Comparison of ENCODE assay signal across 8 mouse cellular contexts in genomic region chr4:124710776-124711291, GRCm38 (mm10). TPM values are rescaled to one million over a fixed set of nuclear protein-coding genes. Genes with fewer than 3 reads are reported as not detected.
DNase-seq lines count a peak whose midpoint lies in the region; ATAC-seq lines count a peak whose summit lies in the region.

No protein-coding gene starts in this region.

- peaks cover 61% of the 10 kb centered on the region for H3K4me1 ChIP-seq in forebrain, embryonic 10.5 days
- peaks cover 32% of the 10 kb centered on the region for H3K4me1 ChIP-seq in forebrain, embryonic 12.5 days
- peaks cover 45% of the 10 kb centered on the region for H3K4me1 ChIP-seq in heart, embryonic 13.5 days
- peaks cover 50% of the 10 kb centered on the region for H3K4me1 ChIP-seq in limb, embryonic 12.5 days (replicated peaks)

- 0 out of 2 replicates have a peak overlapping the region, but pooled peaks have one; percentile 7 for H3K27ac ChIP-seq in forebrain, embryonic 10.5 days
- no peak overlapping the region for H3K27ac ChIP-seq in forebrain, embryonic 12.5 days
- no peak overlapping the region for H3K27ac ChIP-seq in heart, embryonic 13.5 days (replicated peaks)
- peak overlapping the region; percentile 98; the same call in 1 of the 2 replicates for H3K27ac ChIP-seq in limb, embryonic 12.5 days

- 12% methylated on average over 5 of the region's 5 CpGs for WGBS in forebrain, embryonic 10.5 days
- WGBS in forebrain, embryonic 12.5 days, result 7% methylated on average over 5 of the region's 5 CpGs
- 4% methylated on average over 5 of the region's 5 CpGs for WGBS in heart, embryonic 13.5 days
- 12% methylated on average over 5 of the region's 5 CpGs for WGBS in limb, embryonic 12.5 days

- peaks cover 21% of the 10 kb centered on the region for H3K27me3 ChIP-seq in forebrain, embryonic 10.5 days (ENCODE audit: poor library complexity, severe bottlenecking)
- peaks cover 21% of the 10 kb centered on the region for H3K27me3 ChIP-seq in forebrain, embryonic 12.5 days
- no peaks in the 10 kb centered on the region for H3K27me3 ChIP-seq in heart, embryonic 13.5 days (replicated peaks)
- H3K27me3 ChIP-seq in limb, embryonic 12.5 days, result no peaks in the 10 kb centered on the region

- no peaks in the 10 kb centered on the region for H3K9me3 ChIP-seq in forebrain, embryonic 10.5 days
- H3K9me3 ChIP-seq in forebrain, embryonic 12.5 days, result no peaks in the 10 kb centered on the region
- no peaks in the 10 kb centered on the region for H3K9me3 ChIP-seq in heart, embryonic 13.5 days
- H3K9me3 ChIP-seq in limb, embryonic 12.5 days, result no peaks in the 10 kb centered on the region

- peak; percentile 42 for DNase-seq in forebrain, embryonic 10.5 days (ENCODE audit: extremely low spot score, low spot score)
- DNase-seq in urinary bladder, postnatal 14 days (ENCODE audit: low spot score), result peak; percentile 40
- no peak for DNase-seq in urinary bladder, postnatal 4 days (ENCODE audit: low spot score in 2 of 2)
- no peak for DNase-seq in ovary, postnatal 36 days (ENCODE audit: low spot score)

- no peak overlapping the region for H3K9ac ChIP-seq in forebrain, embryonic 12.5 days
- 0 out of 2 replicates have a peak overlapping the region, but pooled peaks have one; percentile 79 for H3K9ac ChIP-seq in heart, embryonic 13.5 days
- no peak overlapping the region for H3K9ac ChIP-seq in limb, embryonic 12.5 days (replicated peaks)

- ATAC-seq in forebrain, embryonic 12.5 days (ENCODE audit: low FRiP score), result no peak
- no peak for ATAC-seq in heart, embryonic 13.5 days (ENCODE audit: extremely low read depth, insufficient number of reproducible peaks, low FRiP score, low TSS enrichment)
- no peak for ATAC-seq in limb, embryonic 12.5 days (ENCODE audit: insufficient number of reproducible peaks, insufficient read depth, low FRiP score, low TSS enrichment, low read depth)
- 0 out of 2 replicates have a peak, but pooled peaks have one; percentile 21 for ATAC-seq in monocyte, adult 5-6 weeks (replicated peaks; ENCODE audit: insufficient number of reproducible peaks, low FRiP score, low TSS enrichment, poor library complexity, severe bottlenecking)

- H3K36me3 ChIP-seq in forebrain, embryonic 10.5 days (replicated peaks), result peaks cover 21% of the 10 kb centered on the region
- H3K36me3 ChIP-seq in forebrain, embryonic 12.5 days (replicated peaks), result peaks cover under 1% of the 10 kb centered on the region
- H3K36me3 ChIP-seq in heart, embryonic 13.5 days, result peaks cover 22% of the 10 kb centered on the region
- H3K36me3 ChIP-seq in limb, embryonic 12.5 days, result peaks cover 23% of the 10 kb centered on the region

- no peak overlapping the region for H3K4me2 ChIP-seq in forebrain, embryonic 12.5 days
- peak overlapping the region; percentile 79 for H3K4me2 ChIP-seq in heart, embryonic 13.5 days
- H3K4me2 ChIP-seq in limb, embryonic 12.5 days, result peak overlapping the region; percentile 56

- no peak overlapping the region for H3K4me3 ChIP-seq in forebrain, embryonic 10.5 days
- H3K4me3 ChIP-seq in forebrain, embryonic 12.5 days (replicated peaks), result no peak overlapping the region
- H3K4me3 ChIP-seq in heart, embryonic 13.5 days, result no peak overlapping the region
- H3K4me3 ChIP-seq in limb, embryonic 12.5 days (replicated peaks), result no peak overlapping the region

RNA-seq across cellular contexts. Expression of gene Sf3a3, which starts 3.7 kb away (rescaled TPM):
- polyA plus RNA-seq in forebrain, embryonic 10.5 days (2016; fragmentation: Nextera tagmentation; extraction: Ambion mirVana), result 260 and 269 TPM in 2 replicates
- 203 and 204 TPM in 2 replicates for polyA plus RNA-seq in forebrain, embryonic 12.5 days (2016; fragmentation: Nextera tagmentation; extraction: Ambion mirVana)
- polyA plus RNA-seq in heart, embryonic 13.5 days (2015; fragmentation: Nextera tagmentation; extraction: Ambion mirVana), result 92.4 and 96.2 TPM in 2 replicates
- 221 and 223 TPM in 2 replicates for polyA plus RNA-seq in limb, embryonic 12.5 days (2016; fragmentation: Nextera tagmentation; extraction: Ambion mirVana)
- 67.5 to 99.3 TPM (median 98.8 TPM) in 3 replicates for total RNA-seq in monocyte, adult 5-6 weeks (2017)

RNA-seq across cellular contexts. Expression of gene Fhl3, which starts 10.3 kb away (rescaled TPM):
- 5.5 and 8.7 TPM in 2 replicates for polyA plus RNA-seq in forebrain, embryonic 10.5 days (2016; fragmentation: Nextera tagmentation; extraction: Ambion mirVana)
- polyA plus RNA-seq in forebrain, embryonic 12.5 days (2016; fragmentation: Nextera tagmentation; extraction: Ambion mirVana), result 2.2 TPM in 2 replicates
- 6.7 and 7.4 TPM in 2 replicates for polyA plus RNA-seq in heart, embryonic 13.5 days (2015; fragmentation: Nextera tagmentation; extraction: Ambion mirVana)
- 7.3 and 10.9 TPM in 2 replicates for polyA plus RNA-seq in limb, embryonic 12.5 days (2016; fragmentation: Nextera tagmentation; extraction: Ambion mirVana)
- 0.76 to 5.1 TPM in 2 of 3 replicates, not detected in the other for total RNA-seq in monocyte, adult 5-6 weeks (2017)

RNA-seq across cellular contexts. Expression of gene Utp11, which starts 17.4 kb away (rescaled TPM):
- 63.0 and 65.9 TPM in 2 replicates for polyA plus RNA-seq in forebrain, embryonic 10.5 days (2016; fragmentation: Nextera tagmentation; extraction: Ambion mirVana)
- 63.8 and 64.0 TPM in 2 replicates for polyA plus RNA-seq in forebrain, embryonic 12.5 days (2016; fragmentation: Nextera tagmentation; extraction: Ambion mirVana)
- polyA plus RNA-seq in heart, embryonic 13.5 days (2015; fragmentation: Nextera tagmentation; extraction: Ambion mirVana), result 48.9 and 50.6 TPM in 2 replicates
- polyA plus RNA-seq in limb, embryonic 12.5 days (2016; fragmentation: Nextera tagmentation; extraction: Ambion mirVana), result 82.6 and 86.4 TPM in 2 replicates
- total RNA-seq in monocyte, adult 5-6 weeks (2017), result 28.4 to 46.7 TPM (median 36.0 TPM) in 3 replicates

RNA-seq across cellular contexts. Expression of gene Inpp5b, which starts 30.8 kb away (rescaled TPM):
- 28.8 and 29.4 TPM in 2 replicates for polyA plus RNA-seq in forebrain, embryonic 10.5 days (2016; fragmentation: Nextera tagmentation; extraction: Ambion mirVana)
- 23.8 and 31.9 TPM in 2 replicates for polyA plus RNA-seq in forebrain, embryonic 12.5 days (2016; fragmentation: Nextera tagmentation; extraction: Ambion mirVana)
- polyA plus RNA-seq in heart, embryonic 13.5 days (2015; fragmentation: Nextera tagmentation; extraction: Ambion mirVana), result 14.1 and 17.6 TPM in 2 replicates
- polyA plus RNA-seq in limb, embryonic 12.5 days (2016; fragmentation: Nextera tagmentation; extraction: Ambion mirVana), result 23.8 and 25.0 TPM in 2 replicates
- total RNA-seq in monocyte, adult 5-6 weeks (2017), result 30.2 to 90.4 TPM (median 33.8 TPM) in 3 replicates

RNA-seq across cellular contexts. Expression of gene Pou3f1, which starts 54.2 kb away (rescaled TPM):
- 2.7 and 3.0 TPM in 2 replicates for polyA plus RNA-seq in forebrain, embryonic 10.5 days (2016; fragmentation: Nextera tagmentation; extraction: Ambion mirVana)
- polyA plus RNA-seq in forebrain, embryonic 12.5 days (2016; fragmentation: Nextera tagmentation; extraction: Ambion mirVana), result 16.0 and 21.6 TPM in 2 replicates
- polyA plus RNA-seq in heart, embryonic 13.5 days (2015; fragmentation: Nextera tagmentation; extraction: Ambion mirVana), result 0.15 and 0.28 TPM in 2 replicates
- 1.0 and 1.2 TPM in 2 replicates for polyA plus RNA-seq in limb, embryonic 12.5 days (2016; fragmentation: Nextera tagmentation; extraction: Ambion mirVana)
- total RNA-seq in monocyte, adult 5-6 weeks (2017), result not detected in 3 replicates

Comparison
In these comparisons a context has a peak if more than half of its experiments do, and no peak if none do; other contexts are left out.
1. DNase-seq: peak in forebrain, embryonic 10.5 days (single experiment) and urinary bladder, postnatal 14 days (single experiment); none in urinary bladder, postnatal 4 days (0 of 2) and ovary, postnatal 36 days (single experiment).
2. H3K27ac ChIP-seq: peak in forebrain, embryonic 10.5 days (single experiment) and limb, embryonic 12.5 days (single experiment); none in forebrain, embryonic 12.5 days (single experiment) and heart, embryonic 13.5 days (single experiment).